Mouse (Mus musculus) monocyte, adult 5-6 weeks (primary cell): ENCODE data around the gene Pdha2. TPM values are rescaled to one million over a fixed set of nuclear protein-coding genes. Genes with fewer than 3 reads are reported as not detected.

ENCODE experiments used
- ATAC-seq: fragments of 153-309, 156-312 bp; replicated peaks from 2 replicates; pipeline ENCODE4 v1.8.0; 2017; ENCODE audit warnings: mild to moderate bottlenecking; ENCODE audit not compliant: low TSS enrichment, insufficient number of reproducible peaks, severe bottlenecking, poor library complexity, low FRiP score
- total RNA-seq: library from RNA; stranded (forward); fragments of 200-1000, 200-491, 200-594 nt; gene quantifications from 3 replicates; pipeline ENCODE4 v1.2.3, GENCODE M21; 2017

Gene Pdha2
- 0.38 TPM in 1 of 3 replicates, not detected in the others for total RNA-seq

GRCm38 (mm10) chr3:141212255-141212654 lies at the start of gene Pdha2:
Gene Pdha2, minus strand, starts transcription at chr3:141212355.
- no peak for ATAC-seq

GRCm38 (mm10) chr3:141260518-141260917 lies 48.4 kb upstream of the Pdha2 start:
- no peak for ATAC-seq

DNA sequence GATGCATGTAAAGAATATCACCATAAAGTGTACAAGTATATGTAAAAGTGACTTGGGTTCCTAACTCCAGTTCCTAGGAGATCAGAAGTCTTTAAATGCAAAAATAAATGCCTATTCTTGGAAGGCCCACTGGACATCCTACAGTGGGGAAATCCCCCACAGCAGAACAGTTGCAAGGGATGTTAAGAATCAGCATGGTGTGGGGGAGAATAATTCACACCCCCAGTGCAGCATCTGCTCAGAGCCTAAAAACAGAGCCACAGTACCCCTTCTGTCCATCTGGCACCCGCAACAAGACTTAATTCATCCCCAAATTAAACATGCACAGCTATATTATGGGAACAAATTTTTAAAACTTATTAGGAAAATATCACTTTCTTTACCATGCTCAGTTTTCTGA lies 39.3 kb upstream of the Pdha2 start:
- ATAC-seq = no peak

- no peak for ATAC-seq
Measured at GRCm38 (mm10) chr3:141244725-141245298, 32.7 kb upstream of the Pdha2 start.

GRCm38 (mm10) chr3:141238071-141238470 lies 25.9 kb upstream of the Pdha2 start:
- no peak for ATAC-seq

- no peak for ATAC-seq
Measured at GRCm38 (mm10) chr3:141229148-141229547, 17.0 kb upstream of the Pdha2 start.

- no peak for ATAC-seq
Measured at GRCm38 (mm10) chr3:141222339-141222738, 10.2 kb upstream of the Pdha2 start.

DNA sequence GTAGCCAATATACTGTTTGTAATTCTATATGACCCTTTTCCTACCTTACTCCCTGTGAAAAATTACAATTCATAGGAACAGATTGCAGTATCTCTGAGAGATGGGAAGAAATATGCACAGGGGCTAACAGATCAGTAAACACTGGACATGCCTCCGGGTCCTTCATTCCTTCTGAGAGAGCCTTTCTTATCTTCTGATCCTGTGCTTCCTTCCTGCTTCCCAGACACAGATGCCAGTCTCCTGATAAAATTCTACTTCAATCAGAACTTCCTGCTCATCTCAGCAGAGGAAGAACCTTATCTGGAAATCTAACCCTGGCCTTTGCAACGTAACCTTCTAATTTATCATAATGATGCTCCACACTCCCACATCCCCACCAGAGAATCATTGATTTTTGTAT lies 6.4 kb upstream of the Pdha2 start:
- ATAC-seq = no peak

GRCm38 (mm10) chr3:141216999-141217398 lies 4.8 kb upstream of the Pdha2 start:
- ATAC-seq = no peak

GRCm38 (mm10) chr3:141216237-141216636 lies 4.1 kb upstream of the Pdha2 start:
- no peak for ATAC-seq

GRCm38 (mm10) chr3:141214789-141215188 lies 2.6 kb upstream of the Pdha2 start:
- ATAC-seq = no peak

- no peak for ATAC-seq
Measured at GRCm38 (mm10) chr3:141214197-141214596, 2.0 kb upstream of the Pdha2 start.

GRCm38 (mm10) chr3:141211644-141212043 lies 511 bp downstream of the Pdha2 start:
- no peak for ATAC-seq

DNA sequence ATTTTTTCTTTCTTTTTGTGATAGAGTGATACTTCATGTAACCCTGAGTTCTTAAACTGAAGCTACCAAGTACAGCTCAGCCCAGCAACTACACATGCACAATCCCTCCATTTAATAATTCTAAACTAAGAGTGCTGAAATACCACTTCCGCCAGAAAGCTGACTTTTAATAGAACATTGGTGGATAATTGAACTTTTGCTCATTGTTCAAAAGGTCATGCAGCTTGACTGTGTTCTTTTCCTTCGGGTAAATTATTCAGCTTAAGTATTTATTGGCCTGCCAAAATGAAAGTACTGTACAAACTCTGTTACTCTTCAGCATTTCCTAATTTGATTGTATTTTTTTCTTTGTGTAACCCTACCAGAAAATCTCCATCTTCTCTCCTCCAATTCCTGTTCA lies 10.4 kb downstream of the Pdha2 start:
- no peak for ATAC-seq

GRCm38 (mm10) chr3:141197308-141197861 lies 14.8 kb downstream of the Pdha2 start:
- ATAC-seq = no peak

DNA sequence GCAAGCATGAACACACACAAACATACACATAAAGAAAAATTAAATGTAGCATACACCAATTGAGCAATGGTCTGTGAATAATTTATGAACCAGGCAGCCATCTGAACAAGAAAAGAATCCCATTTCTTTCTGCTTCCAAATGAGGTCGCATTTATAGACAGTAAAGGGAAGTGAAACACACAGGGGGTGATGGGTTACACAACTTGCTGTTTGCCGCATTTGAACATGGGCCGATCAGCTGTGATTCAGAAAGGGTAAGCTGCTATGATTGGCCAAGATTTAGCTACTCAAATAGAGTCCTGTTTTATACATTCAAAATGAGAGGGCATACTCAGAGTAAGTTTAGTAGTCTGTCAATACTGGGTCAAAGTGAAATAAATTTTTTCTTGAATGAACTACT lies 20.5 kb downstream of the Pdha2 start:
- no peak for ATAC-seq

- ATAC-seq = no peak
Measured at GRCm38 (mm10) chr3:141190429-141190828, 21.7 kb downstream of the Pdha2 start.

DNA sequence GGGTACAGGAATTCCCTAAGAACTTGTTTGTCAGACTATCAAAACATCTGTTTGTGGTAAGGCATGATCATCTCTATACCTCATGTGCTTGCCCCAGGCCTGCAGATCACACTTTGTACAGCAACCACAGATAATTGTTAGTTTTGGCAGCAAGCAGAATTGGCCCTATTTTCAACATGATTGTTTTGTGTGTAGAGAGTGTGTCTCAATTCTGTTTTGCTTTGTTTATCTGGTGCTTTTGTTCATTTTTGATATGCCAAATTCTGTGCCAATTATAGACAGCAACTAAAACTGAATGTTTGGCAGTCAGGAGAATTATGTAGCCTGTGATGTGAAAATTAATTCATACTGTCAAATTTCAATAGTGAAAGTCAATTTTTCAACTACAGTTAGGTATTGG lies 51.2 kb downstream of the Pdha2 start:
- no peak for ATAC-seq
